Mouse (Mus musculus): ENCODE measurements at regions not wholly inside any gene's neighbourhood (a gene's known extent, or its start where the extent isn't known, plus 50 kb on each side); places are given as distances from the start of the nearest gene placed in this dataset.

DNA sequence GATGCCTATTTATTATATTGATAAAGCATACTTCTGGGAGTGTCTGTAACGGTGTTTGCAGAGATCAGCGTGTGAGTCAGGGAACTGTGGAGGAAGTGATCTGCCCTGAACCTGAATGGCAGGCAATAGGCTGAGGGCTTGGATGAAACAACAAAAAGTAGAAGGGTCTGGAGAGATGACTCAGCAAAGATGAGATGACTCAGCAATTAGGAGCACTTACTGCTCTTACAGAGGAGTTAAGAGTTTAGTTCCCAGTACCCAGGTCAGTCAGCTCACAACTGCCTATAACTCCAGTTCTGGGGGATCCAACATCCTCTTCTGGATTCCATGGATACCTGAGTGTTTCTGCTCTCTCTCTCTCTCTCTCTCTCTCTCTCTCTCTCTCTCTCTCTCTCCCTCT, 277.6 kb downstream of the 3100002H09Rik start:
- 53% methylated on average over 2 of the region's 2 CpGs for WGBS (ENCODE audit: insufficient replicate concordance)
- H3K4me1 ChIP-seq = no peaks in the 10 kb centered on the region
- H3K4me2 ChIP-seq = no peak overlapping the region
- H3K4me3 ChIP-seq = no peak overlapping the region
- no peaks in the 10 kb centered on the region for H3K27me3 ChIP-seq (replicated peaks)
- no peak overlapping the region for H3K9ac ChIP-seq
- no peaks in the 10 kb centered on the region for H3K9me3 ChIP-seq (replicated peaks)
- H3K36me3 ChIP-seq = no peaks in the 10 kb centered on the region
- H3K27ac ChIP-seq = no peak overlapping the region
- peak; percentile 55; the same call in 1 of the 2 replicates for ATAC-seq

DNA sequence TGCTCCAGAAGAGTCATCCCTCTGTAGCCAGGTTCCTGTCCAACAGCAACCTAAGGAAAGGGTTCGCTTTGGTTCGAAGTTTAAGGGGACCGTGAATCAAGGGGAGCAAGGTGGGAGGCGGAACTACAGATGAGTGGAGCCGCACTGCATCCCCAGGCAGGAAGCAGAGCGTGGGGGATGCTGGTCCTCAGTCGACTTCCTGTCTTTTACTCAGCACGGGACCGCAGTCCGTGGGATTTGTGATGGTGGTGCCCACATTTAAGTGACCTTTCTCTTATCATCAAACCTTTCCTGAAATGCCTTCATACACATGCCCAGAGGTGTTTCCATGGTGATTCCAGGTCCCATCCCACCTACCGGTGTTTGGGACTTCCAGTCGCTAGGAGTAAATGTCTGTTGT, 278.2 kb downstream of the 3100002H09Rik start:
- Histone ChIP-seq H3K4me1 (no peaks in the 10 kb centered on the region), H3K4me3 (no peak overlapping the region), H3K27me3 (replicated peaks) (no peaks in the 10 kb centered on the region), H3K36me3 (no peaks in the 10 kb centered on the region), H3K9ac (no peak overlapping the region), H3K4me2 (no peak overlapping the region), H3K9me3 (replicated peaks) (no peaks in the 10 kb centered on the region), H3K27ac (no peak overlapping the region; the same call in 1 of the 2 replicates)
- no peak for ATAC-seq
- 69% methylated on average over 12 of the region's 12 CpGs for WGBS (ENCODE audit: insufficient replicate concordance)

DNA sequence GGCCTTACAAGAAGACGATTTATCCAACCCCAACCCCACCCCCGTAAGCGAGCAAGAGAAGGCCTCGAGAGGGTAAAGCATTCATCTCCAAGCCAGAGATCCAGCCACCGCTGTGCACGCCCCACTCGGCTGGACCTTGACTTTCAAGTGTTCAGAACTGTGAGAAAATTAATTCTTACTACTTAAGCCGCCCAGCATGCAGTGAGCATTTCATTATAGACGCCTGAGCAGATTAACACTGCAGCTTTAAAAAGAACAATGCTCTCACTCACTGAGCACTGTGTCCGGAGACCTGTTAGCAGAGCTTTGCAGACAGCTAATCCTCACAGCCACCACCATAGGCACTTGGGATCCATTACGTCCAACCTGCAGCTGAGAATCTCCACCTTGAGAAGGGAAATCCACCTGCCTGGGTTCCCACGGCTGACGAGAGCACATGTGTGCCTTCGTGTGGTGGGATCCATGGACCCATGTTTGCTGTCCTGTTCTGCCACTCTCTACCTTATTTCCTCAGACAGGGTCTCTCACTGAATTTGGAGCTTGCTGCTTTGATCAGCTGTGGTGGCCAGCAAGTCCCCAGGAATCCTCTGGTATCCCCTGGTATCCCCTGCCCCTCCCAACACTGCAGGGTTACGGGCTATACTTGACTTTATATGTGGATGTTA, 281.4 kb downstream of the 3100002H09Rik start:
- 72% methylated on average over 15 of the region's 15 CpGs for WGBS (ENCODE audit: insufficient replicate concordance)
- H3K27ac ChIP-seq = no peak overlapping the region
- no peak overlapping the region for H3K9ac ChIP-seq
- no peaks in the 10 kb centered on the region for H3K9me3 ChIP-seq (replicated peaks)
- no peaks in the 10 kb centered on the region for H3K27me3 ChIP-seq (replicated peaks)
- no peak for ATAC-seq
- H3K4me2 ChIP-seq = no peak overlapping the region
- no peaks in the 10 kb centered on the region for H3K36me3 ChIP-seq
- H3K4me3 ChIP-seq = no peak overlapping the region
- H3K4me1 ChIP-seq = no peaks in the 10 kb centered on the region

DNA sequence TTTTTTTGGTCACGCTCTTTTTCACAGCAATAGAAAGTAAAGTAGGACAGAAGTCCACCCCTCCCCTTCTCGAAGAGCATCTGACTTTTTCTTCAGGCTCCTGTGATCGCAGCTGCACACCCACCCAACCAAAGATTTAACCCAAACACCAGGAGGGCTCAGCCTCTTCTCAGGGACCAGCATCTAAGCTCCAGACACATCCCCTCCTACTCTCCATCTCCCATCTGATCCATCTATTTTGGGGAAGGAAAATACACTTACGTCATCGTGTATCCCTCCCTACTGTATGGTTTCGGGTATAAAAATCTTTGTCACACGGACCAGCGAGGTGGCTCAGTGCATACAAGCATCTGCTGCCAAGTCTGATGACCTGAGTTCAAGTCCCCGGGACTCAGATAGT, 284.3 kb downstream of the 3100002H09Rik start:
- WGBS (ENCODE audit: insufficient replicate concordance) = 71% methylated on average over 9 of the region's 9 CpGs
- no peak for ATAC-seq
- no peak overlapping the region for H3K27ac ChIP-seq
- H3K4me3 ChIP-seq = no peak overlapping the region
- H3K4me2 ChIP-seq = no peak overlapping the region
- no peaks in the 10 kb centered on the region for H3K27me3 ChIP-seq (replicated peaks)
- H3K9me3 ChIP-seq (replicated peaks) = no peaks in the 10 kb centered on the region
- H3K9ac ChIP-seq = no peak overlapping the region
- no peaks in the 10 kb centered on the region for H3K4me1 ChIP-seq
- H3K36me3 ChIP-seq = no peaks in the 10 kb centered on the region

DNA sequence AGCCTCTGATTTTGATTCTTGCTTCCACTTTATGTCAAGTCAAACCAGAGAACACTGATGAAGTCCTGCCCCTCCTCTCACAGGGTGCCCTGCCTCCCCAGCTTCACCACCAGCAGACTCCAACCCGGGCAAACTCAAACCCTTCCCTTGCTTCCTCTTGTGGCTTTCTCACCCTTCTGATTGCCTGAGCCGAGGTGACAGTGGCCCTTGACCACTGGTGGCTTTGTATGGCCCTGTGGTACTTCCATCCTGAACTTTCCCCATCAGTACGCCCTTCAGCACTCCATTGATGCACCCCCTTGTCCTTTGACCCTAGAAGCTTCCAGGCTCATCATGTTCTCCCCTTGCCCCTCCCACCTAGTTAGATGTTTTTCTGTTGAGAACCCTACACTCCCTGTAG, 287.0 kb downstream of the 3100002H09Rik start:
- 43% methylated on average over 3 of the region's 3 CpGs for WGBS (ENCODE audit: insufficient replicate concordance)
- H3K9ac ChIP-seq = no peak overlapping the region
- ATAC-seq = no peak
- no peaks in the 10 kb centered on the region for H3K4me1 ChIP-seq
- H3K36me3 ChIP-seq = no peaks in the 10 kb centered on the region
- H3K4me3 ChIP-seq = no peak overlapping the region
- H3K27ac ChIP-seq = no peak overlapping the region
- no peak overlapping the region for H3K4me2 ChIP-seq
- H3K27me3 ChIP-seq (replicated peaks) = no peaks in the 10 kb centered on the region
- no peaks in the 10 kb centered on the region for H3K9me3 ChIP-seq (replicated peaks)

DNA sequence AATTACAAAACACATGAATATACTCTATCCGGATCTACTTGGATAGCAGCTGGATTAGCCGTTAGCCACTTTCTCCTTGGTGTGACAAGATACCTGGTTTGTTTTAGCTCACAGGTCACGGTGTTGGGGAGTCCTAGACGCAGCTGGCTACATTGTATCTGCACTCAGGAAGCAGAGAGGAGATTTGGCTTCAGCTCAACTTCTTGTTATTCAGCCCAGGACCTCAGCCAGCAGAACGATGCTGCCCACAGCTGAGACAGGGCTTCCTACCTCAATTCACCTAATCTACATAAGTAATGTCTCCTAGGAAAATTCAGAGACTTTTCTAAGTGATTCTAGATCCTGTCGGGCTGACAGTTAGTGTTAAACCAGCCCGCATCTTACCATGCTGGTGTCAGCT, 289.4 kb downstream of the 3100002H09Rik start:
- Histone ChIP-seq H3K9me3 (replicated peaks) (no peaks in the 10 kb centered on the region), H3K27me3 (replicated peaks) (no peaks in the 10 kb centered on the region), H3K4me1 (no peaks in the 10 kb centered on the region), H3K4me2 (no peak overlapping the region), H3K4me3 (no peak overlapping the region), H3K36me3 (no peaks in the 10 kb centered on the region), H3K9ac (no peak overlapping the region), H3K27ac (no peak overlapping the region)
- no peak for ATAC-seq
- 44% methylated on average over 7 of the region's 7 CpGs for WGBS (ENCODE audit: insufficient replicate concordance)

DNA sequence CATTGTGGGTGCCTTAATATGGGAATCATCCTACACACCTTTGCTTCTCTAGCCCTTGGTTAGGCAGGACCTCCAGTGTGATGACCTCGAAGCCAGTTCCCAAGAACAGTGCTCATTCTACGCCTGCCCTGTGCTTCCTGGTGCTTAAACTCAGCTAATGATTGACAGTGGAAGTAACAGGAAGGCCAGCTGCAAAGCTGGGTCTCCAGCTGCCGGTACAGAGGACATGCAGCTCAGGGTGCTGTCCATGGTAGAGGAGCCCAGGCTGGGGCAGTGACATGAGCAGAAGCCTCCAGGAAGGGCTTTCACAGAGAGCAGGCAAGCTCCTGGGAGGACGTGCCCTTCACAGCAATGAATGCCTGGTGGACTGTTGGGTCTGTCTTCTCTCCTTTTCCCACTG, 293.6 kb downstream of the 3100002H09Rik start:
- no peaks in the 10 kb centered on the region for H3K9me3 ChIP-seq (replicated peaks)
- H3K4me1 ChIP-seq = no peaks in the 10 kb centered on the region
- no peaks in the 10 kb centered on the region for H3K27me3 ChIP-seq (replicated peaks)
- no peak overlapping the region for H3K9ac ChIP-seq
- no peak overlapping the region for H3K4me2 ChIP-seq
- no peak for ATAC-seq
- H3K36me3 ChIP-seq = no peaks in the 10 kb centered on the region
- H3K27ac ChIP-seq = no peak overlapping the region
- no peak overlapping the region for H3K4me3 ChIP-seq
- 6% methylated on average over 4 of the region's 4 CpGs for WGBS (ENCODE audit: insufficient replicate concordance)

DNA sequence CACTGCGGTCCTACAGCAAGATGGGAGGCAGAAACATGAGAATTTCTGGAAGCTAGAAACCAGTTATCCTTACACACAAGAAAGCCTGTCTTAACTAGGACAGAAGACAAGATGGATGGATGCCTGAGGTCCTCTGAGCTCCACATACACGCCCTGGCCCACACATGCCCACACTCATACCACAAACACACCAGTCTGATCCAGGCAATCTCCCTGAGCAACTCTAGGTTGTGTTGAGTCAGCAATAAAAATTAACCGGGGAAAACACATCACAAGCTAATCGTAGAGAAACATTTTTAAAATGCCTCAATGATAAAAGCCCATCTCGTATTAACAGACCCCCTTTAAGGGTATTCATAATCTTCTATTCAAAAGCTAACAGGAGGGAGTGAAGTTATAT, 298.9 kb downstream of the 3100002H09Rik start:
- Histone ChIP-seq H3K9me3 (replicated peaks) (no peaks in the 10 kb centered on the region), H3K9ac (no peak overlapping the region)
- 56% methylated on average over 5 of the region's 5 CpGs for WGBS (ENCODE audit: insufficient replicate concordance)

DNA sequence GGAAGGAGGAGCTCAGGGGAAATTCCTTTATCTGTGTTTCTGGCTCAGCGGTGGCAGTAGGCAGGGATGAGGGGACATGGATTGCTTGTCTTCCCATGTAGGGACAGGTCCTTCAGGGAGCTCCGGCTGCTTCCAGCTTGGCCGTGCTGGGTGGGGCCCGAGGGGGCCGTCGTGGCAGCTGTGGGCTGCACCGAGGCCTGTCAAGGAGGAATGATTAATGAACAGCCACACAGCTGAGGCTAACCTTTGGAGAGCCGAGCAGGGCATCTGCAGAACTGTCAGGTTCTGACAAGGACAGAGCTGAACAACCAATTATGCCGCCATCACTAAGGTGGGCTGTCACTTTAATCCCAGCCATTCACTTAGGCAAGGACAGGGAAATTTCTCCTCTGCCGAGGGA, 300.0 kb downstream of the 3100002H09Rik start:
- no peak overlapping the region for H3K4me2 ChIP-seq
- H3K4me1 ChIP-seq = no peaks in the 10 kb centered on the region
- no peak for ATAC-seq
- H3K36me3 ChIP-seq = no peaks in the 10 kb centered on the region
- no peak overlapping the region for H3K27ac ChIP-seq
- WGBS (ENCODE audit: insufficient replicate concordance) = 21% methylated on average over 10 of the region's 10 CpGs
- no peak overlapping the region for H3K9ac ChIP-seq
- no peak overlapping the region for H3K4me3 ChIP-seq
- no peaks in the 10 kb centered on the region for H3K9me3 ChIP-seq (replicated peaks)
- peaks cover 6% of the 10 kb centered on the region; the same call in 1 of the 2 replicates for H3K27me3 ChIP-seq (replicated peaks)

More for the DNA sequence above, 298.9 kb downstream of the 3100002H09Rik start:
- H3K36me3 ChIP-seq = no peaks in the 10 kb centered on the region
- no peak overlapping the region for H3K4me2 ChIP-seq
- H3K27ac ChIP-seq = no peak overlapping the region
- H3K27me3 ChIP-seq (replicated peaks) = peaks cover 6% of the 10 kb centered on the region; the same call in 1 of the 2 replicates
- H3K4me3 ChIP-seq = no peak overlapping the region
- no peak for ATAC-seq
- no peaks in the 10 kb centered on the region for H3K4me1 ChIP-seq

DNA sequence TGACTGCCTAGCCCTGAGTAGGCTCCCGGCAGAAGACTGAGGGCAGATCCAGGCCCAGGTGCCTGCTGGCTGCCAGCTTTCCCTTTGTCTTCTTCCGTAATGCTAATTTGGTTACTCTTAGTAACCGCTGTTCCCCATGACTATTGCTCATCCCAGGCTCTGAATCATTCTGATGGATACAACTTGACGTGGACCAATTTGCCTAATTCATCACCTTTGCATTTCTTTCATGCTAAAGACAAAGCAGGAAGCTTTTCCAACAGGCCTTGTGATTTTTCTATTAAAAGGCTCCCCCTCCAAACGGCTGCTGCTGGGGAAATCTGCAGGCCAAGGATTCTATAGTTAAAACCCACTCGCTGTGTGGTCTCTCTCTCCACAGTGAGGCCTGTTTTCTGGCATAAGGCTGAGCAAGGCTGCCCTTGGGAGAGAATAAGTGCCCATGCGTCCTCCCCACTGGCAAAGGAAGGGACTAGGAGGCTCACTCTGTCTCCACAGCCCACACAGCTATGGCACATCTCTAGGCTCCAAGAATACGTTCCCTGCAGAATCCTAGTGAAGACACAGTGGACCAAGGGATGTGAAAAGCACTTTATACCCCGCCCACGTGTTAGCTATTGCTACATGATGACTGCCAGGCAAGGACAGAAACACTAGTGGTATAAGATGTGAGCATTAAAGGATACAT, 304.6 kb downstream of the 3100002H09Rik start:
- H3K36me3 ChIP-seq = no peaks in the 10 kb centered on the region
- 58% methylated on average over 10 of the region's 10 CpGs for WGBS (ENCODE audit: insufficient replicate concordance)
- no peak overlapping the region for H3K4me2 ChIP-seq
- no peaks in the 10 kb centered on the region for H3K4me1 ChIP-seq
- peaks cover 6% of the 10 kb centered on the region; the same call in 1 of the 2 replicates for H3K27me3 ChIP-seq (replicated peaks)
- ATAC-seq = no peak
- no peak overlapping the region for H3K27ac ChIP-seq
- H3K9ac ChIP-seq = no peak overlapping the region
- no peak overlapping the region for H3K4me3 ChIP-seq
- no peaks in the 10 kb centered on the region for H3K9me3 ChIP-seq (replicated peaks)

DNA sequence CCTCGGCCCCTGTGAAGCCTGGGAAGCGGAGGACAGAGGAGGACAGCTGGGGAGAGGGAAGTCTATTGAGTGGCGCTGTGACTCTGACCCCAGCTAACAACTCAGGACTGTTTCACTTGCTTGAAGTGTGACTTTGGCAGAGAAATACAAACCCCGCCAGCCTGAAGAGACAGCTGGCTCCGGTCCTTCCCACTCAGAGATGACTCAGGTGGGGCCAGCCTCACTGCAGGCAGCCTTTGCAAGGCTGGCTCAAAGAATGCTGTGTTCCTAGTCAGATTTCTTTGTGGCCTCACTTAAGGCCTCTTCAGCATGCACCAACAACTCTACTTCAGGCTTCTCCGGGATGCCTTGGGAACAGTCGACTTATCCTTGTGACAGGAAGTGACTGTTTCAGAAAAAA, 307.7 kb downstream of the 3100002H09Rik start:
- H3K4me1 ChIP-seq = no peaks in the 10 kb centered on the region
- no peak overlapping the region for H3K9ac ChIP-seq
- H3K4me2 ChIP-seq = no peak overlapping the region
- H3K36me3 ChIP-seq = no peaks in the 10 kb centered on the region
- H3K27ac ChIP-seq = no peak overlapping the region
- H3K4me3 ChIP-seq = no peak overlapping the region
- ATAC-seq = no peak
- WGBS (ENCODE audit: insufficient replicate concordance) = 65% methylated on average over 7 of the region's 7 CpGs
- H3K9me3 ChIP-seq (replicated peaks) = no peaks in the 10 kb centered on the region
- no peaks in the 10 kb centered on the region for H3K27me3 ChIP-seq (replicated peaks)

DNA sequence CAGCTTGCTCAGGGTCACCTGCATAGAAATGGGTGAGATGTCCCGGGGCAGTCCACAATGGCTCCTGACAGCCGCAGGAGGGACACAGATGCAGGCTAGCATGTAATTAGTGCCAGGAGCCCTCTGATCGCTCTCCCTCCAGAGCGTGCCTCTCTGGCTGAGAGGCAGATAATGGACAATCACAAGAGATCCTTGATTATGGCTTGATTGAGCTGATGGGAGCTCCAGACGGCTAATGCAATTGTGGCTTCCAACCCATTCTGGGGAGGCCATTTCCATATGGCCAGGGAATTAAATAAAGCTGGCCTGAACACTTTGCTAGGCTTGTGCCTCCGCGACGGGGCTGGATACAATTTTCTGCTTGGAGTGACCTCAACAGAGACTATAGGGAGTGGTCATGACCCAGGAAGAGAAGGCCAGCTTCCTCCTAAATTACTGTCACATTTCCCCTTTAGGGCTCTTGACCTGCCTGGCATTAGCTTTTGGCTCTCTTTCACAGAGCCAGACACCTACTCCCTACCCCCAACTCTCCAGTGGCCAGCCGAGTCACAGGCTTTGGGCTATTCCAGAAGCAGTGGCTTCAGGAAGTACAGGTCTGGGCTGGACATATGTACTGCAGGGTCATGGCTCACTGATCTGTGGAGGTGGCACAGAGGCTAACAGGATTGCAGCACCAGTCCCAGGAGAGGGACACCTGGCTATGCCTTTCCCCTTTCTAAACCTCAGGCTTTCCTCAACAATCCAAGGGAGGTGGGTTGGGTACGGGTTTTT, 311.8 kb downstream of the 3100002H09Rik start:
- Histone ChIP-seq H3K4me2 (no peak overlapping the region), H3K36me3 (no peaks in the 10 kb centered on the region), H3K27ac (no peak overlapping the region), H3K4me1 (no peaks in the 10 kb centered on the region), H3K9ac (no peak overlapping the region), H3K27me3 (replicated peaks) (no peaks in the 10 kb centered on the region), H3K9me3 (replicated peaks) (no peaks in the 10 kb centered on the region), H3K4me3 (no peak overlapping the region)
- no peak for ATAC-seq
- 58% methylated on average over 10 of the region's 10 CpGs for WGBS (ENCODE audit: insufficient replicate concordance)

All from liver, embryonic 12.5 days (tissue).